Mouse (Mus musculus): ENCODE results near the gene Zfp52. TPM values are rescaled to one million over a fixed set of nuclear protein-coding genes. Genes with fewer than 3 reads are reported as not detected.
A peak's percentile ranks its signal among the peaks of the same experiment; 100 is the strongest.

The Zfp52 gene
- total RNA-seq (2021) = 1 to 10 TPM; 4.9 to 7.5 TPM

DNA sequence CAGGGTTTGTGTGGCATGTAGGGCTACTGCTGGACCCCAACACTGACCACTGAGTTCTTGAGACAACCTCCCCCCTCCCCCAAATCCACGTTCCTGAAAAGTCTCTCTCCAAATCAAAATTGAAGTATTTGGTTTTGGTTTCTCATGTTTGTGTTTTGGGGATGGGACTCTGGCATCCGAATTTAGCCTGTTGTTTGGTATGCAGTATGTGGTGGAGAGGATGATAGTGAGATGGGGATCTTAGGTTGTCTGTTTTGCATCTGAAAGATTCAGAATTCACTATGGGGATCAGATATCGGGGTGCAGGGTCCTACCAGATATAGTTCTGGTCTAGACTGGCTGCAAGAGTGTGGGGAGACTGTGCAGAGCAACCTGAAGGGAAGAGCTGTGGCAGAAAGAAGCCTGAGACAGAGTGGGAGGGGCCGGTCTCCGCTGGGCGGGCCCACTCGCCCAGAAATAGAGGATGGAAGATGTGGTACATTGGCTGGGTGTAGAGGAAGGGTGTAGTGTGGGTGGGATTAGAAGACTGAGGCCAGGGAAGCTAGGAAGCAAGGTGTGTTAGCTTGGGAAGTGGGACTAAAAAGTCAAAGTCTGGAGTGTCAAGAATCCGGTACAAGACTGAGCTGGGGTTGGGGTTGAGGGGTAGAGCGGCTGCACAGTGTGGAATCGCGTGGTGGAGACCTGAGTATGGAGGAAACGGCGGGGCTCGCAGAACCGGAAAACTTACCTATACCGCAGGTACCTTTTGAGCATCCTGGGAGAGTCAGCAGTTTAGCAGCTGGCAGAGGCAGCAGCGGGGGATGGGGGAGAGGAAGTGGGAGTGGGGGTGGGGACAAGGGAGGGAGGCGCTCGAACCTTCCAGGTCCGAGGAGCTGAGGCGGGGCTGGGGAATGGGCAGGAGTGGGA lies at the start of gene Zfp52:
Zfp52 (plus strand) TSS at position 444 of the 906 bp plus-strand sequence.
- intact Hi-C loops (cut with DNase I) = loop anchor here (10.0 kb wide), 2 partner anchors 301 to 591 kb away; partner anchors contain the start of gene Ppp2r1a
- DNase-seq (ENCODE audit: low spot score in 2 of 2) = peak; percentile 57 to 60

DNA sequence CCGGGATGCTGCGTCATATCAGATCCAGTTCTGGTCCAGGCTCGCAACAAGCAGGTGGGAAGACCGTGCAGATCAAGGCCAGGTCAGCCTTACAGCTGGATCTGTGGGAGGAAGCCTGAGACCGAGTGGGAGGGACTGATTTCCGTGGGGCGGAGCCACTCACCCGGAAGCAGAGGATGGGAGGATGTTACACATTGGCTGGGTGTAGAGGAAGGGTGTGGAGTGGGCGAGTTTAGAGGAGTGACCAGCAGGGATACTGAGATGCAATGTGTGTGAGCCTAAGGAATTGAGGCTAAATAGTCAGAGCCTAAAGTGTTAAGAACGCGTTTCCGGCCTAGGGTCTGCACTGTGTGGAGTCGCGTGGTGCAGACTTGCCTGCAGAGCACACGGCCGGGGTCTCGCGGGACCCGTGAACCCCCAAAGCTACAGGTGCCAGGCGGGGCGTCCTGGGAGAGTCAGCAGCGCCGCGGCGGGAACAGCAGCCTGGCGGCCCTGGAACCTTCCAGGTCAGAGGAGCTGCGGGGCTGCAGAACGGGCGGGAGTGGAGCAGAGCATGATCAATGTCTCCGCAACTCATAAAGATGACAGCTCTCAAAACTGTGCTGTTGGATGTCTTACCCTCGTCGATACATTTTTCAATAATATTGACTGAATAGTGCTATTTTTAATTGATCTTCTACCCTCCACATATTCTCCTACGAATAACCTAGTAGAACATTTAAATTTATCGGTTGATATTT lies 46.4 kb upstream of the Zfp52 start, which contains the start of gene Zfp53:
Zfp53 (plus strand) TSS at position 239 of the 740 bp plus-strand sequence.
- intact Hi-C loops (cut with DNase I) = loop anchor here (1.0 kb wide), 1 partner anchor 39 kb away; the partner anchor contains the start of gene Zfp51
- peak; percentile 78 to 82 for DNase-seq (ENCODE audit: low spot score in 2 of 2)

DNA sequence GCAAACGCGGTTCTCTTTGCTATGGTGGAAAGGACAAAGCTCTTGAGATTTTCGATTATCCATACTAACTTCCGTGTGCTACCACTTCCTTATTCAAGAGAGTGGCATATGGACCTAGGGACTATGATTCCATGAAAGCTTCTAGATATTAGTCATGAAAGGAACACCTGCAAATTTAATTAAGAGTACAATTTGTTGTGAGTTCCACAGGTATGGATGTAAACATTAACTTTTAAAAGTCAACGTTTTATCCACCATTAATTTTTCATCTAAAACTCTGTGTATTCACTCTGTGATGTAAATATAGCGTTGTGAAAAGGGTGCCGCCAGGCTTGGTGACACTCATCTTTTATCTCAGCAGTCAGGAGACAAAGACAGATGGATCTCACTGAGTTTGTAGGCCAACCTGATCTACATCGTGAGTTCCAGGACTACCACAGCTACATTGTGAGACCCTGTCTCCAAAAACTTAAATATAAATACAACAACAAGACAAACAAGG lies 45.8 kb upstream of the Zfp52 start:
- no peak for DNase-seq (ENCODE audit: low spot score in 2 of 2)
- intact Hi-C loops (cut with DNase I) = no loop called here

DNA sequence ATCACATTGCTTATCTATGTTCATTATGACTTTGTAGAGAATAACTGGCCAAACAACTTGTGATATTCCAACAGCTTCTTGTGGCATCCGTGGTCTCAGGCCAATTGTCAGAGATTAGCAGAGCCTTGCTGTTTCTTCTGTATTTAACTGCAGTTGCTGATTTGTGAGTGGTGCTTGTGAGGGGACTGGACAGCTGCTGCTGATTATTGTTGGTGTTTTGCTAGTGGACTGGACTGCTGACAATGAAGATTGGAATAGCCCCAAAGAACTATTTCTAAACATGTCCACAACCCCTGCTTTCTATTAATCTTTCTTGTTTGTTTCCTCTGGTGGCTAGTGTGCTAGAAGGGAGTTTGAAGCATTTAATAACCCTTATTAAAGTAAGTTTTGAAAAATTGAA lies 34.0 kb upstream of the Zfp52 start:
- no peak for DNase-seq (ENCODE audit: low spot score in 2 of 2)
- intact Hi-C loops (cut with DNase I) = no loop called here

DNA sequence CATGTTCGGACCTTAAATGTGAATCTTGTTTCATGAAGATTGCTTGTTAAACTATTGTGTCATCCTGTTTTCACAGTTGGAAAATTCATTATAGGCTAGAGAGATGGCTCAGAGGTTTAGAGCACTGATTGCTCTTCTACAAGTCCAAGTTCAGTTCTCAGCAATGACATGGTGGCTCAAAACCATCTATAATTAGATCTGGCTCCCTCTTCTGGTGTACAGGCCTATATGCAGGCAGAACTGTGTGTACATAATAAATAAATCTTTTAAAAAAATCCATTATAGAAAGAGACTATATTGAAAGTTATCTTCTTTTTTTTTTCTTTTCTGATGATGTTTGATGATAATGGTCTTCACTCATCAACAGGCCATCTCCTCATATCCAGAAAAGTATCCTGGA lies 30.8 kb upstream of the Zfp52 start:
- intact Hi-C loops (cut with DNase I) = no loop called here
- DNase-seq (ENCODE audit: low spot score in 2 of 2) = no peak

DNA sequence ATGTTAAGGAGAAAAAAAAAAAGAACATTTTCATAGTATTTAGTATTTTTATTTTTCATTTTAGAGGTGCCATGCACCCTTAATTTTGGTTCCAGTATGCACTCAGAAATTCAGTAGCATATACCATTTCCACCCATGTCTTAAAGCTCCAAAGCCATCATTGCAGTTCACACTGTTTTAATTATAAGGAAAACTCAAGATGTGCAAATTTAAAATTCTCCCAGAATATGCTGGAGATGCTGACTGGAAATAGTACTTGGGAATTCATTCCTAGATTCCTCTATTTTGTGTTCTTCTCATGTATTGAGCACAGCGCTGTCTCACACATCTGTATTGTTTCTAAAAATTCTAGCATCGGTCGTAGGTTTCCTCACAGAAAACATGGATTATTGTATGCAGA lies 29.1 kb upstream of the Zfp52 start:
- intact Hi-C loops (cut with DNase I) = no loop called here
- no peak for DNase-seq (ENCODE audit: low spot score in 2 of 2)

DNA sequence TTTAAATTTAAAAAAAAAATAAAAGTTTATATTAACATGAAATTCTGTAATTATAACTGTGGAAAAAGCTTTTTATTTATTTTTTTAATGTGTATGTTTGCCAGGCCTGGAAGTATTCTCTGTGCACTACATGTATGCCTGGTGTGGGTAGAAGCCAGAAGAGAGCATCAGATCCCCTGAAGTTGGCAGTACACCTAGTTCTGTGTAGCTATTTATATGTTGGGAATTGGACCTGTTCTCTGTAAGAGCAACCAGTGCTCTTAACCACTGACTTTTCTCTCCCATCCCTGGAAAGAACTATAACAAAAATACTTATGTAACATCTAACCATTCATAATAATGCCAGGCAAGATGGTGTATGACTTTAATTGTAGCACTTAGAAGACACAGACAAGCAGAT lies 25.6 kb upstream of the Zfp52 start:
- intact Hi-C loops (cut with DNase I) = no loop called here
- DNase-seq (ENCODE audit: low spot score in 2 of 2) = no peak

DNA sequence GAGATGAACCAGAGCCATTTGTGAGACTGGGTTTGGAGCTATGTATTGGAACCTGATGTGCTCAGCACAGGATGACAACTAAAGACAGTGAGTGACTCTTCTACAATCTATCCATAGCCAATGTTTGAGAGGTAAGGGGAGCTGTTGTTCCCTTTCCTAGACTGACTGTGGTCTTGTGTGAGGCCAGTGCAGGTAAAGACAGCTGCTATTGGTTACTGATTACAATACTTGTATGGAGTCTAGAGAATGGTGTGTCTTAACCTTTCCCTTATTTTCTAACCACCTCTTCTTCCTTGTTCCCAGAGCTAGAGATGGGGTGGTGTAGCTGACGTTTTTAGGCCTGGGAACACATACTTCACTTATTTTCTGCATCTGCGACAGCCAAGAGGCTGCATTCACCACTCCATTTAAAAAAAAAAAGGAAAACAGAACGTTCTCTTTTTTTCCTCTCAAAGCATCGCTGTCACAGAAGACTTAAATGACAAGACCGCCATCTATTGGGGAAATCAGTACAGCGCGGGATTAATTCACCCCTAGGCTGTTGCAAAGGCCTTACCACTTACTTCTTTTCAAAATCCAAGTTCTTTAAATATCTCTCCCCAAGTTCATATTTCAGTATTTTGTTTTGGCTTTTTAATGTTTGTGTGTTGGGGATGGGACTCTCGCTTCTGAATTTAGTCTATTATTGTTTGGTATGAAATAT lies 19.8 kb upstream of the Zfp52 start:
- intact Hi-C loops (cut with DNase I) = loop anchor here (2.0 to 5.0 kb wide), 2 partner anchors 65 to 243 kb away; partner anchors contain the start of gene Zfp51

DNA sequence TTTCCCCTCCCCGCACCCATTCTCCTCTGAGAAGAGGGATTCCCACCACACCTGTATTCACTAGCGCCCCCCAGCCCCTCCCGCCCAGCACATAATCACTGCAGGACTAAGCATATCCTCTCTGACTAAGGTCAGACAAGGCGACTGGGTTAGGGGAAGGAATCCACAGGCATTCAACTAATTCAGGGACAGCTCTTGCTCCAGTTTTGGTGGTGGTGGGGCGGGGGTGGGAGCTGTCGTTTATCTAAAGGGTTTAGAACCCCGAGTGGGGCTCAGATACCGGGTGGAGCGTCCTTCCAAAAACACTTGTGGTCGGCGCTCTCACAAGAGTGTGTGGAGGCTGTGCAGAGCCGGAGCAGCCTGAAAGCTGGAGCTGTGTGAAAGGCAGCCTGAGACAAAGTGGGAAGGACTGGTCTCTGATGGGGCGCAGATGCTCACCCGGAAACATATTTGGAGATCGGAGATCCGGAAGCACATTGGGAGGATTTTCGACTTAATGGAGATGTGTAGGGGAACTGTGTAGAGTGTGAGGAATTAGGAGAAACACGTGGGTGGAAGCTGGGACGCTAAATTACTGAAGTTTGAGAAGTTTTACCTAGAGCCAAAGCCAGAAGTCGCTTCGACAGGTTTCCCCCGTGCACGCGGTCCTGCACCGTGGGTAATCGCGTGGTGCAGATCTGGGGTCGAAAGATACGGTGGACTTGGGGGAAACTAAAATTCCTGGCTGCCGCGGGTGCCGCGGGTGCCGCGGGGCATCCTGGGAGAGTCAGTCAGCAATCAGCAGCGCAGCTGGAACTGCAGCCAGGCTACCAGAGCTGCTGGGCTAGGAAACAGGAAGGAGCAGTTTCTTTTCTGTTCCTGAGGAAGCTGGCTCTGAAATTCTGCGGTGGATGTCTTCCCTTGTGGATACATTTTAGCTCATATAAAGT lies 18.9 kb upstream of the Zfp52 start:
- intact Hi-C loops (cut with DNase I) = loop anchor here (5.0 kb wide), 1 partner anchor 244 kb away; no protein-coding TSS in a partner anchor
- DNase-seq (ENCODE audit: low spot score in 2 of 2) = peak; percentile 67 to 74

More for the DNA sequence above, 19.8 kb upstream of the Zfp52 start:
- DNase-seq (ENCODE audit: low spot score in 2 of 2) = peak; percentile 45 to 61

DNA sequence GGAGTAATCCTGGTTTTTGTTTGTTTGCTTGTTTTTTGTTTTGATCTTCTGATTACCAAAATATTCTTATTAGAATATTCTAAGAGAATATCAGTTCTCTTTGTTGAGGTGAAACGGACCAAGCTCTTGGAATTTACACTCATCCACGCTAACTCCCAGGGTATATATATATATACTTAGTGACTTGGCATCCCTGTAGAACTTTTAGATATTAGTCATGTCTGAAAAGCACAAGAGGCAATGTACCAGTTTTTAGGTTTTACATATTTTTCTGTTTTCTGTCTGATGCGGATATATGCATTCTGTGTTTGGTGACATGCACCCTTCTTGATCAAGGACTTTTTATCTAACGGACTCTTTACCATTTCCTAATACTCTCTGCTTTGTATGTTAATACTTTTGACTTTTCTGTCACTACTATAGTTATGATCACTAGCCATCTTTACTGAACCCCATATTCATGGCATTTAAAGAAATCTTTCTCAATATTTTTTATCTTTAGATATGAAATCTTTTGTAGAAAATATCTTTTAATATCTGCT lies 18.1 kb upstream of the Zfp52 start:
- intact Hi-C loops (cut with DNase I) = loop anchor here (5.0 kb wide), 1 partner anchor 245 kb away; no protein-coding TSS in a partner anchor
- no peak for DNase-seq (ENCODE audit: low spot score in 2 of 2)

DNA sequence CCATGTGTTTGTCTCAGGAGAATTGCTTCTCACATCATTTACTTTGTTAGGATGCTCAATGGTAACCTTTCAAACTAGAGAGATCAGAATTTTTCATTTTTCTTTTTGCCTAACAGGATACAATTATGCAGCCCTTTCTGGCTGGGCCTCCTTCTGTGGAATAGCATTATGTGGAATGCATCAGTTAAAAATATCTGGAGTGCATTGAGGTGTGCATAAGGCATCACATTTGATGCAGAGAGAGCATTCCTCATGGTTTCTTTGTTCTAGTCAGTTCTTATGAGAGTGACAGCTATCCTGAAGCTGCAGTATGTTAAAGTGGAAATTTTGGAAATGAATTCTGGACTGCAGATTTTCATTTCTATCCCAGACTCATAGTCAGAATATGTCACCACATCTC lies 9.1 kb upstream of the Zfp52 start:
- DNase-seq (ENCODE audit: low spot score in 2 of 2) = no peak
- intact Hi-C loops (cut with DNase I) = no loop called here

DNA sequence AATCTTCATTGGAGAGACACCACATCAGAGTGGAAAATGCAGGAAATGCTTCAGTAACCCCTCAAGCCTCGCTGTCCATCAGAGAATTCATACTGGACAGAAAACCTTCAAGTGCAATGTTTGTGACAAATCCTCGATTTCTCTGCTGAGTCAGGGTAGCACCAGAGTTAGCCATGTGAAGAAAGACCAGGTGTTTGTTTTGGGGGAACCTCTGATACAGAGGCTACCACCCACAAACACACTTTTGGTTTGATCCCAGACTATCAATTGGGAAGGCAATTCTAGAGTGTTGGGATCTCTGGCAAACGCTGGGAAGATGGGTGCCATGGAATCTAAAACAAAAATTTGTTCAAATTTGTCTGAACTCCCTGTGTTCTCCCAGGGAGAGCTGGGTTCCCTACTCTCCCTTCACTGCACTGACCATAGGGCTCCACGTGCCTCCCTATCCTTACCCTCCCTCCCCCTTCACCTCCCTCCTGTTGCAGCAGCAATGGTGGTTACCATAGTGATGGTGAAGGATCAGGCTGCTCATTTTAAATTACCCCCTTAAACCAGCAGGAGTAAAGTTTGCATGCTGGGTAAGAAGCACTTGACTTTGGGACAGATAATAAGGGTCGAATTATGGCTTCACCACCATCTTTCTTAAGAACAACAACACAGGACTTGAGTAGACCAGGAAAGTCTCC lies 4.6 kb upstream of the Zfp52 start:
- DNase-seq (ENCODE audit: low spot score in 2 of 2) = no peak
- intact Hi-C loops (cut with DNase I) = loop anchor here (10.0 kb wide), 2 partner anchors 296 to 586 kb away; partner anchors contain the start of gene Ppp2r1a

DNA sequence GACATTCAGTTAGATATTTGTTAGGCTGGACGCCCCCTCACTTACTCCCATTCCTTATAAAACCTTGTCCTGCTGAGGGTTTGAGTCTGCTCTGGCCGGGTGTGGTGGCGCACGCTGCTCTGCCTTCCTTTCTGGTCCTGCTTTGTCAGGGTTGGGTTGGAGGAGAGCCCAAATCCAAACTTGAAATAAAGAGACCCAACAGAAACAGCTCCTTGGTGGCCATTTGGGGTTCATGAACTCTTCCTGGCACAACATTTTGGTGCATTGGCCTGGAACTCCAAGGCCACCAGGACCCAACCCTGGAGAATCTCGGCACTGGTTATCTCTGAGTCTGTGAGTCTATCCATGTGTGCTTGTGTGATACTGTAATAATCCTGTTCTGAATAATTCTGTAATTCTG lies 3.7 kb upstream of the Zfp52 start:
- intact Hi-C loops (cut with DNase I) = loop anchor here (2.0 to 10.0 kb wide), 3 partner anchors 35 to 587 kb away; partner anchors contain the start of genes Ppp2r1a and Zfp948

DNA sequence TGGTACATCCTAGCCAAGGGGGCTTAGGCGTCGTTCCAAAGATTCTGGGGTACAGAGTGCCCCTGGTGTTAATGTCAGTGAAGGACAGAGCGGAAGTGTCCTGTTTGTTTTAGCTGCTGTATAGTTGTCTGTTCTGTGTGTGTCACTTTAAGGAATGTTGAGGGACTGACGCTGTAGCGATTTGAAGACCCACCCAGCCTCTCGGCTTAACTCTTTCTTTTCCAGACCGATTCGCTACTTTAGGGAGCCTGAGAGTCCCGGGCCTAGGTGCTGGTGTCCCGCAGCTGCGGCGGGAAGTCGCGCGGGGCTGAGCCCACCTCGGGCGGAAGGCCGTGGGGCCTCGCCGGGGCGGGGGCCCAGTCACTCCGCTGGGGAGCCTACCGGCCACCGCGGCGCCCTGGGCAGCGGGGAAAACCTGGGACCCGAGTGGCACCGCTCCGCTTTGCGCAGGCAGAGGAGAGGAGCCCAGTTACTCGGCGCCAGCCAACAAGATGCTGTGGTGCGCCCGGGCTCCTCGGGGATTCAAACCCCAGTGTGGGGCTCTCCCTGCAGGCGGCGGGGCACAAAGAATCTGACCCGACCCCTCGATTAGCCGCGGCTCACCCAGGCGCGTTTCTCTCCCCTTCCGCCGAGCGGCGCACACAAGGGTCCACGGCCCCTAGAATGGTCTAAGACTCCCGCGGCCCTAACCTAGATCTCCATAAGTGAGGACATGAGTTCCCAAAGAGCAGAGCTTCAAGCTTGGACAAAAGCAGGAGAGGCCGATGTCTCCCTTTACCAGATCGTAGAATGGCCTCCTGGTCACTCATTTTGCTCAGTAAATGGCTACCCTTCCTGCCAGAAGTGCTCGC lies 3.0 kb upstream of the Zfp52 start:
- intact Hi-C loops (cut with DNase I) = loop anchor here (2.0 to 10.0 kb wide), 3 partner anchors 34 to 588 kb away; partner anchors contain the start of genes Ppp2r1a and Zfp948
- DNase-seq (ENCODE audit: low spot score in 2 of 2) = peak; percentile 80 to 83

More for the DNA sequence above, 3.7 kb upstream of the Zfp52 start:
- DNase-seq (ENCODE audit: low spot score in 2 of 2) = no peak

DNA sequence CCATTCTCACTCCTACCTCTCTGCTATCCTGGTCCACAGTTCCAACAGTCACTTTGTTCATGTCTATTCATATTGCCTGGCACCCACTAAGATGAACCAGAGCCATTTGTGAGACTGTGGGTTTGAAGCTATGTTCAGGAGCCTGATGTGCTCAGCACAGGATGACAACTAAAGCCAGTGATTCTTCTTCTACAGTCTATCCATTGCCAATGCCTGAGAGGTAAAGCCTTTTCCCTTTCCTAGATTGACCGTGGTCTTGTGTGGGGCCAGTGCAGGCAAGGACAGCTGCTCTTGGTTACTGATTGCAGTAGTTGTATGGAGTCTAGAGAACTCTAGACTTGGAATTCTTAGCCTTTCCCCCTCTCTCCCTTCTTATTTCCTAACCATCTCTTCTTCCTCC lies 1.4 kb upstream of the Zfp52 start:
- DNase-seq (ENCODE audit: low spot score in 2 of 2) = no peak
- intact Hi-C loops (cut with DNase I) = loop anchor here (2.0 to 10.0 kb wide), 3 partner anchors 33 to 589 kb away; partner anchors contain the start of genes Ppp2r1a and Zfp948

DNA sequence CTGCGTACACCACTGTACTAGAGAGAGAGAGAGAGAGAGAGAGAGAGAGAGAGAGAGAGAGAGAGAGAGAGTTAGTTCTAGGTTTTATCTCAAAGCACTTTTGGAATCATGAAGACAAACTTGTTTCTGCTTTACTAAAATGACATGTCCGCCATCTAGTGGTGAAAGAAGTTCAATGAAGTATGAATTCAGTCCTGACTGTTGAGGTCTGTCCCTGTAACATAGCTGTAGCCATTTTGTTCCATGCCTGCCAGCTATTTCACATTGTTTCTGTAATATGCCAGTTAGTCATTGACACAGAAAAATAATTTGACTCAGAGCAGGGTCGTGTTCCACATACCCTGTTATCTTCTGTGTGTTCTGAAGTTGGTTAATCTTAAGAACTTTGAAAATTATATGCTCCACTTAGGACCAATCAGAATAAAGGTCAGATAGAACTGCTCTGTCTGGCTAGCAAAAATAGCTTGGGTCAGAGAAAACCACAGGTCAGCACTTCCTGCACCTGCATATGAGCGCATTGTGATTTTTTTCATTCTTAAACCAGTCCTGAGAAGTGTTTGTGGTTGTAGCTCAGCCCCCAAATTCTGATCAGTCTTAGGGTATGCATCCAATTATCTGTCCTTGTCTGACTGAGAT lies 761 bp upstream of the Zfp52 start:
- intact Hi-C loops (cut with DNase I) = loop anchor here (10.0 kb wide), 2 partner anchors 300 to 590 kb away; partner anchors contain the start of gene Ppp2r1a
- DNase-seq (ENCODE audit: low spot score in 2 of 2) = no peak

Measured in left cerebral cortex, postnatal 36 days (tissue).